Mouse (Mus musculus) midbrain, embryonic 16.5 days (tissue): ENCODE measurements around the gene Rpl18a. TPM values are rescaled to one million over a fixed set of nuclear protein-coding genes. Genes with fewer than 3 reads are reported as not detected.

Experiments
- ATAC-seq: fragments of 200-750 bp; cut with Nextera tagmentation; 2 replicates; pipeline ENCODE4 v1.8.0; 2017; ENCODE audit warnings: moderate TSS enrichment
- H3K27ac ChIP-seq: fragments of 300-500 bp; sonication (generic); 2 replicates; pipeline ENCODE4 v1.5.1; 2014; ENCODE audit warnings: mild to moderate bottlenecking, low read length, mixed read lengths
- H3K27me3 ChIP-seq: fragments of 300-500 bp; sonication (generic); 2 replicates; pipeline ENCODE4 v1.6.1; 2014; ENCODE audit warnings: low read depth, low read length, mixed read lengths; ENCODE audit not compliant: control insufficient read depth, insufficient read depth
- H3K36me3 ChIP-seq: fragments of 300-500 bp; sonication (generic); 2 replicates; pipeline ENCODE4 v1.6.1; 2014; ENCODE audit warnings: mild to moderate bottlenecking, low read length, moderate library complexity, mixed read lengths; ENCODE audit not compliant: control insufficient read depth, insufficient read depth
- H3K4me1 ChIP-seq: fragments of 300-500 bp; sonication (generic); 2 replicates; pipeline ENCODE4 v1.6.1; 2014; ENCODE audit warnings: mild to moderate bottlenecking, low read length, mixed read lengths; ENCODE audit not compliant: control insufficient read depth, insufficient read depth
- H3K4me2 ChIP-seq: fragments of 300-500 bp; sonication (generic); 2 replicates; pipeline ENCODE4 v1.6.1; 2014; ENCODE audit warnings: mild to moderate bottlenecking, low read length, mixed read lengths
- H3K4me3 ChIP-seq: fragments of 300-500 bp; sonication (generic); 2 replicates; pipeline ENCODE4 v1.5.1; 2014; ENCODE audit warnings: low read depth, mild to moderate bottlenecking, low read length, moderate library complexity, mixed read lengths
- H3K9ac ChIP-seq: fragments of 300-500 bp; sonication (generic); 2 replicates; pipeline ENCODE4 v1.6.1; 2014; ENCODE audit warnings: low read depth, low read length, mixed read lengths
- H3K9me3 ChIP-seq: fragments of 300-500 bp; sonication (generic); replicated peaks from 2 replicates; pipeline ENCODE4 v1.6.1; 2014; ENCODE audit warnings: mild to moderate bottlenecking, low read length, mixed read lengths; ENCODE audit not compliant: control insufficient read depth, poor library complexity, severe bottlenecking
- WGBS: fragments of 180-500 bp; shearing (Covaris S2); extraction: QIAGEN DNeasy Blood & Tissue Kit; methylation state at CpG from one replicate; pipeline ENCODE4 v1.1.7; 2014; 5-methylcytosine and 5-hydroxymethylcytosine counted together
- polyA plus RNA-seq: library from polyadenylated mRNA; unstranded; fragments of >200 nt; fragmentation: Nextera tagmentation; extraction: Ambion mirVana; gene quantifications from 2 replicates; pipeline ENCODE4 v1.2.1, GENCODE M21; 2015

The Rpl18a gene
- polyA plus RNA-seq, 1 experiment from 2014 or later: 1,781 TPM

DNA sequence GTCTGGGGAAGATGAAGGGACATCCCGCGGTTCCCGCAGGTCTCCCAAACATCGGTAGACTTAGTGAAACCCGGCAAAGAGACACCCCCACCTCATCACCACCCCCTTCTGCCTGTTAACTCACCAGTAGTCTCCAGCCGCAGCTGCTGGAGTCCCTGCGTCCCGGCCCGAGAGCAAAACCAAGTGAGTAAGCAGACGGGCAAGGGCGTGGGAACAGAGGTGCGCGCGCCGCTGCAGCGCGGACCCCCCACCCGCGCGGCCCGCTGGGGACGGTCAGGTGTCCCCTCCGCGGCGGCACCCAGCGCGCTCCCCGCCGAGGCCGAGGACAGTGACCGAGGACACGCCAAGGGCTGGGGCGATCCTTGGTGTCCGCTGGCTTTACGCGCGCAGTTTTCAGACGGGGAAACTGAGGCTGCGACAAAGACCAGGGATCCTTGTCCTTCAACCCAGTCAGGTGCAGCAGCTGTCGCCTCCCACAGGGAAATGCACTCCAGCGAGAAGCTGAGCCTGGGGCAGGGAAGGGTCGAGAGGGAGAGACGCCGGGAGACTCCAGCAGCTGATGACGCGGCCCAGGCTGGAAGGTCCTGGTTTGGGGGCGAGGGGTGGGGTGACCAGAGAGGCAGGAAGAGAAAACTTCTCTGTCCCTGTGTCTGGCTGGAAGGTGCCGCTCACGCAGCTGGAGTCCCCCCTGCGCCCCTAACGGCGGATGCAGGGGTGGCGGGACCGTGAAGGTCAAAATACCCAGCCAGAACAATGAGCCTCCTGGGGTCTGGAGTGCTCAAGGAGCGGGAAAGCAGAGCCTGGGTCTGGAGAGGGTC is 34.2 kb downstream of the Rpl18a start, which contains the start of gene Kcnn1:
Gene Kcnn1, minus strand, starts transcription at position 435 of the 818 bp plus-strand sequence.
- peaks cover 33% of the 10 kb centered on the region for H3K4me1 ChIP-seq
- H3K4me2 ChIP-seq: peak within 1 kb of the TSS; percentile 94
- H3K9me3 ChIP-seq: no peaks in the 10 kb centered on the region
- H3K27ac ChIP-seq: peak within 1 kb of the TSS; percentile 97
- under 1% methylated on average over 55 of the region's 55 CpGs for WGBS
- peak within 1 kb of the TSS; percentile 64 for H3K9ac ChIP-seq
- 0 out of 2 replicates have a peak, but pooled peaks cover 5% of the 10 kb centered on the region for H3K36me3 ChIP-seq
- H3K27me3 ChIP-seq: no peaks in the 10 kb centered on the region
- peak within 1 kb of the TSS; percentile 56 for H3K4me3 ChIP-seq
- no peak for ATAC-seq

DNA sequence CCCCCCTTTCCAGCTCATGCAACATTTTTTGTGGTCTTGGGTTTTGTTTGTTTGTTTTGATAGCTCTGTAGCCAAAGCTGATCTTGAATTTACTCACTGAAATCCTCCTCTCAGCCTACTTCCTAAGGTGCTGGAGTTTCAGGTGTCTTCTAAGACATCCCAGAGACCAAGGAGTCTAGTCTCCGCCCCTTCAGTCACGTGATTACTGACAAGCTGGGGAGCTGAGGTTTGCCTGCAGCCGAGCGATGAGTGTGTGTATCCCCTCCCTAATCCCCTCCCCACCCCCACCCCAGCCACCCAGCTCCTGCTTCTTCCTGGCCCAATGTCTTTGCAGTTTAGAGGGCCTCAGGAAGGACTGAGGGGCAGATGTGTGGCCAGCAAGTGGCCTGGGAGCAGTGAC is 39.7 kb downstream of the Rpl18a start:
- Histone ChIP-seq H3K27me3 (no peaks in the 10 kb centered on the region), H3K4me2 (peak overlapping the region; percentile 89; the same call in 1 of the 2 replicates), H3K9me3 (no peaks in the 10 kb centered on the region), H3K9ac (0 out of 2 replicates have a peak overlapping the region, but pooled peaks have one; percentile 16), H3K27ac (no peak overlapping the region), H3K36me3 (no peaks in the 10 kb centered on the region), H3K4me1 (peaks cover 23% of the 10 kb centered on the region), H3K4me3 (no peak overlapping the region)
- no peak for ATAC-seq
- WGBS: 7% methylated on average over 4 of the region's 4 CpGs

DNA sequence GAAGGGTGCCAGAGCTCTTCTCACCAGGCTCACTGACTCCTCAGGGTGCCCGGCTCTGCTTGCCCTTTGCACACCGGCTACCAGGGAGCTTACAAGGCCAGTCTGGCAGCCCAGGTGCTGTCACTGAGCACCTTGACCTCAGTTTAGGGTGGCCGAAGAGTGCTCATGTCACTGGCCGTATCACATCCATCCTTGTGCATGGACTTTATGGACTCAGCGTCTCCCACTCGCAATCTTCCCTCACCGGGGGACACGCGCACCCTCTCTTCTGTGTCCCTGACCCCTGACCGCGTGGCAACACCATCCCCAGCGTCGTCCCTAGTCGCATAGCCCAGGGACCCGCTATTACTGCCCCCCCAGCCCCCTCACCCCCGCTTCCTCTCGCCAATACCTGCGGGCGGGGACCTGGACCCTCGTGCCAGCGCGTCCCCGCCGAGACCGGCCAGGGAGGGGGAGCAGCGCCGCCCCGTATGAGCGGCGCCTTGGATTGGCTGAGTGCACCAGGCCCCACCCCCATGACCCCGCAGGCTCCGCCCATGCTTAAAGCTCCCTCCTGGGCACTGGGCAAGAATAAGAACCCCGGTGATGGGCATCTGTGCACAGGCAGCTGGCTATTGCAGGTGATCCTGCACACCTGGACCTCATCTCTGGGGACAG is 40.5 kb downstream of the Rpl18a start:
- WGBS: 6% methylated on average over 31 of the region's 33 CpGs
- ATAC-seq: peak; percentile 74
- peak overlapping the region; percentile 82 for H3K9ac ChIP-seq
- H3K4me3 ChIP-seq: peak overlapping the region; percentile 58
- no peak overlapping the region for H3K27ac ChIP-seq
- H3K9me3 ChIP-seq: no peaks in the 10 kb centered on the region
- 0 out of 2 replicates have a peak, but pooled peaks cover 3% of the 10 kb centered on the region for H3K36me3 ChIP-seq
- H3K4me1 ChIP-seq: peaks cover 18% of the 10 kb centered on the region
- H3K27me3 ChIP-seq: no peaks in the 10 kb centered on the region
- H3K4me2 ChIP-seq: peak overlapping the region; percentile 89

DNA sequence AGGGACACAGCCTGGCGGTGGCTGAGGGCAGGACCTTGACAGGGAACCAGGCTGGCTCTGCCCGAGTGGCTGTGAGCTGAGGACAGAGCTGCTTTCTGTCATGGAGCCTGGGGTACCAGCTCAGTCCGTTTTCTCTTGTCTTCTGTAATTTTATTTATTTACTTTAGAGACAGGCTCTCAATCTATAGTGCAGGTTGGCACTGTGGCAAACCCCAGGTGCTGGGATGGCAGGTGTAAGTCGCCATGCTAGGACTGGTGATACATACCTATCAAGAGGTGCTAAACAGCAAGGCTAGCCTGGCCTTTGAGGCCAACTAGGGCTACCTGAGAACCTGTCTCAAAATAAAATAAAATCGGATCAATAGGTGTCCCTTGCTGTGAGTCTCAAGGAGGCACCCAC is 41.2 kb downstream of the Rpl18a start:
- Histone ChIP-seq H3K9ac (no peak overlapping the region; the same call in 1 of the 2 replicates), H3K27ac (no peak overlapping the region), H3K36me3 (0 out of 2 replicates have a peak, but pooled peaks cover 3% of the 10 kb centered on the region), H3K4me1 (peaks cover 18% of the 10 kb centered on the region), H3K9me3 (no peaks in the 10 kb centered on the region), H3K27me3 (no peaks in the 10 kb centered on the region), H3K4me3 (no peak overlapping the region; the same call in 1 of the 2 replicates), H3K4me2 (peak overlapping the region; percentile 89)
- ATAC-seq: no peak
- 70% methylated on average over 5 of the region's 5 CpGs for WGBS

DNA sequence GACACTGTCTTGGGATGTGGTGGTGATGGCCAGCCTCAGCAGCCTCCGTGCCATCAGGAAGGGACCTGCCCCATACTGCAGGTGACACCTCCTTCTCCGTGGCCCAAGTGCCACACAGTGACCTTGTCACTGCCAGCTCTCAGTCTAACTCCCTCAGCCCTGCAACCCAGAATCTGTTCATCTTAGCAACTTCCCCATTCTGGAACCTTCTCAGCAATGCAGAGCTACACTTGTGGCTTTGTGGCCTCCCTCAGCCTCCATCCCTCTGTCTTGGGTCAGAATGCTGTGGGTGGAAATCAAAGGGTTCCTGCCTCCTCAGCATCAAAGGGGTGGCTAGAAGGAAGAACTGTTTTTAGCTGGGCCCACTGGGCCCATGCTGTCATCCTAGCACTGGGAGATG is 43.3 kb downstream of the Rpl18a start:
- H3K4me1 ChIP-seq: peaks cover 18% of the 10 kb centered on the region
- WGBS: 79% methylated on average over 2 of the region's 2 CpGs
- H3K9ac ChIP-seq: no peak overlapping the region
- no peak overlapping the region for H3K4me2 ChIP-seq
- no peak for ATAC-seq
- no peaks in the 10 kb centered on the region for H3K9me3 ChIP-seq
- no peak overlapping the region for H3K4me3 ChIP-seq
- no peak overlapping the region for H3K27ac ChIP-seq
- H3K27me3 ChIP-seq: no peaks in the 10 kb centered on the region
- H3K36me3 ChIP-seq: peaks cover 5% of the 10 kb centered on the region; the same call in 1 of the 2 replicates

DNA sequence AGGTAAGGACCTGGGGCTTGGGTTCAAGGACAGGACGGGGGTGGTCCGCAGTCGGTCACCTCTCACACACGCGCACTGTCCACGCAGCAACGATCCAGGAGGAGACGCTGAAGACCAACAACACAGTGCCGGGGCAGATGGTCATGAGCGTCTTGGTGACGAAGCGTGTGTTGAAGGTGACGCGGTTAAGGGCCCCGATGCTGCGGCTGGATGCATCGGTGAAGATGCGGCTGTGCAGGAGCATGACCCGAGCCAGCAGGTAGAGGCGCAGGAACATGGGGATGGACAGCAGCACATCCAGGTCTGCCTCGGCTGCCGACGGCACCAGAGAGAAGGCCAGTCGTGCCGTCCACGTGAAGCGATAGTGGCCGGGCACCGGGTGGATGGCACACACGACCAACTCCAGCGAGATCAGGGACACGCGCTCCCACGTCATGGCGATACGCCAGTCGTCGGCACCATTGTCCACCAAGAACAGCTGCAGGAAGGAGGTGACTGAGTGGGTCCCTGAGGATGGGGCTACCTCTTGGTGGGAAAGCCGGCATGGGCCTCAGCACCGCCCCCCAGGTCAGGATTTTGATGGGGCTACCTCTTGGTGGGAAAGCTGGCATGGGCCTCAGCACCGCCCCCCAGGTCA is 44.5 kb downstream of the Rpl18a start:
- no peak overlapping the region for H3K4me2 ChIP-seq
- no peaks in the 10 kb centered on the region for H3K9me3 ChIP-seq
- ATAC-seq: no peak
- WGBS: 94% methylated on average over 41 of the region's 41 CpGs
- no peaks in the 10 kb centered on the region; the same call in 1 of the 2 replicates for H3K27me3 ChIP-seq
- H3K36me3 ChIP-seq: peaks cover 5% of the 10 kb centered on the region; the same call in 1 of the 2 replicates
- H3K4me1 ChIP-seq: peaks cover 15% of the 10 kb centered on the region
- no peak overlapping the region for H3K4me3 ChIP-seq
- no peak overlapping the region for H3K27ac ChIP-seq
- H3K9ac ChIP-seq: no peak overlapping the region

DNA sequence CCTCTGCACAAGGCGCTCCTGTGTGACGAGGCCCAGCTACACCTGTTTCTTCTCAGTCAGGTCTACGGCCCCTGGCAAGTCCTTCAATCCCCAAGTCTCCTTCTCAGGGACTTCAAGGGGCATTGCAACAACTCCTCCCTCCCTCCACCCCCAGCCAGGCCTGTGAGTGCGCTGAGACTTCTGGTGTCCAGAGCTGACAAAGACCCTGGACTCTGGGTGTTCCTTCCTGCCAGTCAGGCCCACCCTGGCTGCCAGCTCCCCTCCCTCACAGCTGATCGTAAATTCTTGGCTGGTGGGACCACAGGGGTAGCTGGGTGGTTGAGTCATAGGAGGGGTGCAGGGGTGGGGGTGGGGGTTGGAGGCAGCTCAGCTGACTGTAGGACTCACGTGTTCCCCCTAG is 45.4 kb downstream of the Rpl18a start:
- ATAC-seq: no peak
- WGBS: 67% methylated on average over 6 of the region's 6 CpGs
- peaks cover 8% of the 10 kb centered on the region for H3K4me1 ChIP-seq
- 0 out of 2 replicates have a peak overlapping the region, but pooled peaks have one; percentile 30 for H3K9ac ChIP-seq
- H3K27ac ChIP-seq: no peak overlapping the region
- no peaks in the 10 kb centered on the region for H3K9me3 ChIP-seq
- H3K4me2 ChIP-seq: no peak overlapping the region
- no peaks in the 10 kb centered on the region; the same call in 1 of the 2 replicates for H3K27me3 ChIP-seq
- H3K36me3 ChIP-seq: peaks cover 5% of the 10 kb centered on the region; the same call in 1 of the 2 replicates
- H3K4me3 ChIP-seq: no peak overlapping the region

DNA sequence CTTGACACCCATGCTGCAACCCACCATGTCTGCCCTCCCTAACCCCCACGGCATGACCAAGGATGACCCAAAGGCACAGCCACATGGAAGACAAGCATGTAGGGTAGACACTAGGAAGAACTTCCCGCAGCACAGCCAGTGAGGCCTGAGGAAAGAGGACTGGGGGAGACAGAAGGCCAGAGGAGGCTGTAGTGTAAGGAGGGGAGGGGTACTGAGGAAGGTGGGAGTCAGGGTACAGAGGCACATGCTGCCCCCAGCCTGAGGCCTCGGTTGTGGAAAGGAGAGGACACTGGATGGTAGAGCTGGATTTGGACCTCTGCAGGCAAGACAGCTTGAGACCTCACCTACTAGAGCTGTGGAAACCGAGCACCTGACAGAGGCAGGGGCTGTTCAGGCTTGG is 46.3 kb downstream of the Rpl18a start:
- no peak for ATAC-seq
- H3K4me3 ChIP-seq: no peak overlapping the region
- H3K4me1 ChIP-seq: peaks cover 2% of the 10 kb centered on the region
- H3K9me3 ChIP-seq: no peaks in the 10 kb centered on the region
- no peak overlapping the region for H3K4me2 ChIP-seq
- 89% methylated on average over 4 of the region's 4 CpGs for WGBS
- no peak overlapping the region for H3K9ac ChIP-seq
- peaks cover 5% of the 10 kb centered on the region; the same call in 1 of the 2 replicates for H3K36me3 ChIP-seq
- H3K27ac ChIP-seq: no peak overlapping the region
- no peaks in the 10 kb centered on the region; the same call in 1 of the 2 replicates for H3K27me3 ChIP-seq
